Mouse (Mus musculus): ENCODE results near the gene Olfr1404. TPM values are rescaled to one million over a fixed set of nuclear protein-coding genes. Genes with fewer than 3 reads are reported as not detected.

Olfr1404 gene
- polyA plus RNA-seq (2014; fragmentation: Illumina TruSeq; extraction: RNeasy Lipid Tissue Mini Kit (QIAGEN cat#74804); ENCODE audit: low read depth, low replicate concordance), result not detected

GRCm38 (mm10) chr1:173212092-173212491 is at the start of gene Olfr1404:
TSS of gene Olfr1404 (plus strand) at chr1:173212392.

GRCm38 (mm10) chr1:173190540-173190939 is 21.7 kb upstream of the Olfr1404 start, which contains the start of gene Olfr1406:
TSS of gene Olfr1406 (minus strand) at chr1:173190640.

DNA sequence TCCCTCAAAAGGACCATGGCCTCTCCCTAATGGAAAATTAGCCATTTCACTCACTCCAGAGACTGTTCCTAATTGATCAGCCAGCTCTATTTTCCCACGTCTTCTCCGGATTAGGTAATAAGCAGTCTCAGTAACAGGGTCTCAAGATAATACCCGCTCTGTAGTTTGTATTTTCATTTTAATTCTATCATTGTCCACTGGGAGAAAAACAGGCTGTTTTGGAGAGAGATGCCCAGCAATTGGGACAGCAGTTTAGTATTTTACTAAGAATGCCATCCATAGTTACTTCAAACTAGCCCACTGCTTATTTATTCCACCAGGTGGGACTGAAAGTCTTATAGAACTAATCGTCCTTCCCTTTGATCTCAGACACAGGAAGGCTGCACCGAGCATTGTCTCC is 14.7 kb upstream of the Olfr1404 start, which contains the start of gene Olfr218:
Gene Olfr218, plus strand, starts transcription at position 301 of the 400 bp plus-strand sequence.

GRCm38 (mm10) chr1:173227081-173227480 is 14.9 kb downstream of the Olfr1404 start, which contains the start of gene Fcer1a:
TSS of gene Fcer1a (minus strand) at chr1:173227214.

GRCm38 (mm10) chr1:173265701-173266100 is 53.5 kb downstream of the Olfr1404 start, which contains the start of gene Olfr418:
TSS of gene Olfr418 (plus strand) at chr1:173266001.

Other genes starting within 250 kb of the Olfr1404 start
- gene Olfr1408, start 75.0 kb upstream of the Olfr1404 start, polyA plus RNA-seq (2014; fragmentation: Illumina TruSeq; extraction: RNeasy Lipid Tissue Mini Kit (QIAGEN cat#74804); ENCODE audit: low read depth, low replicate concordance), result not detected
- not detected for gene Olfr1406, start 21.8 kb upstream of the Olfr1404 start, polyA plus RNA-seq (2014; fragmentation: Illumina TruSeq; extraction: RNeasy Lipid Tissue Mini Kit (QIAGEN cat#74804); ENCODE audit: low read depth, low replicate concordance)
- not detected for gene Olfr218, start 14.6 kb upstream of the Olfr1404 start, polyA plus RNA-seq (2014; fragmentation: Illumina TruSeq; extraction: RNeasy Lipid Tissue Mini Kit (QIAGEN cat#74804); ENCODE audit: low read depth, low replicate concordance)
- gene Fcer1a, start 14.8 kb downstream of the Olfr1404 start, polyA plus RNA-seq (2014; fragmentation: Illumina TruSeq; extraction: RNeasy Lipid Tissue Mini Kit (QIAGEN cat#74804); ENCODE audit: low read depth, low replicate concordance), result not detected
- not detected for gene Olfr418, start 53.6 kb downstream of the Olfr1404 start, polyA plus RNA-seq (2014; fragmentation: Illumina TruSeq; extraction: RNeasy Lipid Tissue Mini Kit (QIAGEN cat#74804); ENCODE audit: low read depth, low replicate concordance)
- gene Mptx2, start 65.4 kb downstream of the Olfr1404 start, polyA plus RNA-seq (2014; fragmentation: Illumina TruSeq; extraction: RNeasy Lipid Tissue Mini Kit (QIAGEN cat#74804); ENCODE audit: low read depth, low replicate concordance), result not detected
- 0.61 TPM for gene Ackr1, start 121.4 kb downstream of the Olfr1404 start, polyA plus RNA-seq (2014; fragmentation: Illumina TruSeq; extraction: RNeasy Lipid Tissue Mini Kit (QIAGEN cat#74804); ENCODE audit: low read depth, low replicate concordance)
- gene Aim2, start 138.5 kb downstream of the Olfr1404 start, polyA plus RNA-seq (2014; fragmentation: Illumina TruSeq; extraction: RNeasy Lipid Tissue Mini Kit (QIAGEN cat#74804); ENCODE audit: low read depth, low replicate concordance), result 3.3 TPM
- gene Cadm3, start 155.3 kb downstream of the Olfr1404 start, polyA plus RNA-seq (2014; fragmentation: Illumina TruSeq; extraction: RNeasy Lipid Tissue Mini Kit (QIAGEN cat#74804); ENCODE audit: low read depth, low replicate concordance), result 1.4 TPM

All from liver, adult 10 weeks (tissue).